Mouse (Mus musculus) effector memory CD4-positive, alpha-beta T cell, adult 7 months (primary cell): Measurements from ENCODE around the gene Gm5072. TPM values are rescaled to one million over a fixed set of nuclear protein-coding genes. Genes with fewer than 3 reads are reported as not detected.

ENCODE experiments used
- polyA plus RNA-seq: library from polyadenylated mRNA; unstranded; fragments of 100-300 nt; shearing (Covaris generic); gene quantifications from one replicate; pipeline ENCODE4 v1.2.1, GENCODE M21; 2017

The Gm5072 gene
- polyA plus RNA-seq: not detected

GRCm38 (mm10) chrX:91392200-91392599 lies at the start of gene Gm5072:
Gm5072 (plus strand) TSS chrX:91392500.

Other genes starting within 250 kb of the Gm5072 start
- gene Mageb2, start 60.8 kb upstream of the Gm5072 start, polyA plus RNA-seq: not detected
- not detected for gene Gm8914, start 87.6 kb downstream of the Gm5072 start, polyA plus RNA-seq
- gene 1700084M14Rik, start 183.4 kb downstream of the Gm5072 start, polyA plus RNA-seq: not detected
- gene Gm14781, start 239.7 kb downstream of the Gm5072 start, polyA plus RNA-seq: not detected